ENCODE assay signal across 8 mouse cellular contexts in the genomic region with DNA sequence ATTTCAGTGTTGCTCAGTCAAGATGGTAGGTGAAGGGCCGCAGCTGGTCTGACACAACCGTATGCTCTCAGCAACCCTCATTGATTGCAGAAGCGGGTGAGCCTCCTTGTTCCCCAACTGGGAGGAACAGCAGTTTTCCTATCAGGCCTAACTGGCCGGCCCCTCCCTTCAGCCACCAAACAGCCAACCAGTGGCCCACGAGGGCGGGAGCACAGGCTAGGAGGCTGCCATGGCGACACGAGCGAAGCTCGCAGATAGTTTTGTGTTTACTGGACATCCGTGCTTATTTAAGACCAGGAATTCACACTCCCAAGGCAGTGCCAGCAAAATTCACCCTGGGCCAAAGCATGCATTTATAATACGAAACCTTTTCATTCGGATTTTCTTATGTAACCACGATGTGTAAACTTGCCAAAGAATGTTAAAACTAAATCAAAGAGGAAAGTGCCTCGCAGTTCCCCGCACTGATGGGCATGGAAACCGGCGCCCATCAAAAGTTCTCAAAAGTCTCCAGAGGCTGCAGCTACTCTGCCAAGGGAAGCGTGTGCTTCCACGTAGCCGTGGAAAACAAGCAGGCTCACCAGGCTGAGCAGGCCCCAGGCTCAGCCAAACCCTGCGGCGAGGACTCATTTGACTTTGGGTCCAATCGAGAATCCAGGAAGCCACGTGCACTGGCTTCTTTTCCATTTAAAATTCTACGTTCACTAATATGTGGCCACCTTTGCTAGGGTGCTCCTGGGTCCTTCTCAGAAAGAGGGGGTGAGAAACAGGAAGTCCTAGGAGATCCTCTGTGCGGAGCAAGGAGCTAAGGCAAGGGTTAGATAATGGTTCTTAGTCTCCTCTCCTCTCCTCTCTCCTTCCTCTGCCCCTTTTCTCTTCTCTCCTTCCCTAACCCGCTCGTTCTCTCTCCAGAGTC. TPM values are rescaled to one million over a fixed set of nuclear protein-coding genes. Genes with fewer than 3 reads are reported as not detected.
DNase-seq lines count a peak whose midpoint lies in the region; ATAC-seq and TF ChIP-seq lines count a peak whose summit lies in the region.

No protein-coding gene starts in this region.

- ATAC-seq in forebrain, embryonic 15.5 days (replicated peaks), result peak; percentile 96
- ATAC-seq in liver, embryonic 15.5 days (ENCODE audit: insufficient read depth), result peak; percentile 68
- peak; percentile 94 for ATAC-seq in neural tube, embryonic 11.5 days (ENCODE audit: insufficient read depth, low FRiP score, low TSS enrichment)
- peak; percentile 86 for ATAC-seq in stomach, embryonic 15.5 days (ENCODE audit: insufficient read depth, low FRiP score, low read depth)

- no peaks in the 10 kb centered on the region for H3K9me3 ChIP-seq in forebrain, embryonic 15.5 days
- no peaks in the 10 kb centered on the region for H3K9me3 ChIP-seq in liver, embryonic 15.5 days (replicated peaks)
- H3K9me3 ChIP-seq in neural tube, embryonic 11.5 days (ENCODE audit: control insufficient read depth, low read length), result no peaks in the 10 kb centered on the region
- no peaks in the 10 kb centered on the region for H3K9me3 ChIP-seq in stomach, embryonic 15.5 days

- no peaks in the 10 kb centered on the region for H3K36me3 ChIP-seq in forebrain, embryonic 15.5 days
- no peaks in the 10 kb centered on the region for H3K36me3 ChIP-seq in liver, embryonic 15.5 days (replicated peaks)
- no peaks in the 10 kb centered on the region for H3K36me3 ChIP-seq in neural tube, embryonic 11.5 days (ENCODE audit: control insufficient read depth, insufficient read depth, low read length)
- H3K36me3 ChIP-seq in stomach, embryonic 15.5 days, result no peaks in the 10 kb centered on the region

- H3K27me3 ChIP-seq in cerebellum, adult 2 months (ENCODE audit: control insufficient read depth, insufficient read depth, low read length), result no peaks in the 10 kb centered on the region
- no peaks in the 10 kb centered on the region for H3K27me3 ChIP-seq in forebrain, embryonic 15.5 days
- no peaks in the 10 kb centered on the region for H3K27me3 ChIP-seq in liver, embryonic 15.5 days
- no peaks in the 10 kb centered on the region for H3K27me3 ChIP-seq in neural tube, embryonic 11.5 days (ENCODE audit: control insufficient read depth, insufficient read depth, low read length)
- H3K27me3 ChIP-seq in stomach, embryonic 15.5 days (replicated peaks), result no peaks in the 10 kb centered on the region

- H3K27ac ChIP-seq in cerebellum, adult 2 months (ENCODE audit: insufficient read depth, low read length), result no peak overlapping the region
- no peak overlapping the region; the same call in 1 of the 2 replicates for H3K27ac ChIP-seq in forebrain, embryonic 15.5 days (replicated peaks)
- peak overlapping the region; percentile 66 for H3K27ac ChIP-seq in liver, embryonic 15.5 days (replicated peaks)
- H3K27ac ChIP-seq in neural tube, embryonic 11.5 days (ENCODE audit: low read depth, low read length), result no peak overlapping the region
- peak overlapping the region; percentile 64 for H3K27ac ChIP-seq in stomach, embryonic 15.5 days

- H3K4me1 ChIP-seq in cerebellum, adult 2 months (ENCODE audit: control insufficient read depth, insufficient read depth, low read length), result no peaks in the 10 kb centered on the region
- H3K4me1 ChIP-seq in forebrain, embryonic 15.5 days, result peaks cover 17% of the 10 kb centered on the region
- peaks cover 39% of the 10 kb centered on the region for H3K4me1 ChIP-seq in liver, embryonic 15.5 days (replicated peaks)
- H3K4me1 ChIP-seq in neural tube, embryonic 11.5 days (ENCODE audit: control insufficient read depth, insufficient read depth, low read length), result peaks cover 4% of the 10 kb centered on the region
- peaks cover 27% of the 10 kb centered on the region for H3K4me1 ChIP-seq in stomach, embryonic 15.5 days

- peak overlapping the region; percentile 58 for H3K4me2 ChIP-seq in forebrain, embryonic 15.5 days (replicated peaks)
- peak overlapping the region; percentile 72 for H3K4me2 ChIP-seq in liver, embryonic 15.5 days
- peak overlapping the region; percentile 51 for H3K4me2 ChIP-seq in neural tube, embryonic 11.5 days (ENCODE audit: low read depth)
- H3K4me2 ChIP-seq in stomach, embryonic 15.5 days, result peak overlapping the region; percentile 59

- peak; percentile 80 for DNase-seq in MEL-GATA-1-ER (ENCODE audit: extremely low read depth, low read depth)
- DNase-seq in cerebellum, adult 2 months, result peak; percentile 59 to 68
- peak; percentile 79 to 80 for DNase-seq in heart, postnatal 14 days
- peak; percentile 63 for DNase-seq in large intestine, adult 2 months (ENCODE audit: low read depth, low spot score)
- DNase-seq in neural tube, embryonic 11.5 days (ENCODE audit: low spot score), result peak; percentile 88

- H3K9ac ChIP-seq in forebrain, embryonic 15.5 days (replicated peaks), result peak overlapping the region; percentile 34
- H3K9ac ChIP-seq in liver, embryonic 15.5 days, result peak overlapping the region; percentile 15; the same call in 1 of the 2 replicates
- 0 out of 2 replicates have a peak overlapping the region, but pooled peaks have one; percentile 27 for H3K9ac ChIP-seq in neural tube, embryonic 11.5 days (ENCODE audit: low read length)
- H3K9ac ChIP-seq in stomach, embryonic 15.5 days, result no peak overlapping the region

- no peak for TF ChIP-seq CTCF in cerebellum, adult 2 months (IDR thresholded peaks at IDR 0.05; ENCODE audit: borderline replicate concordance, insufficient read depth, low read depth, low read length)

- no peak for TF ChIP-seq POLR2A in cerebellum, adult 2 months (IDR thresholded peaks at IDR 0.05; ENCODE audit: borderline replicate concordance, insufficient read depth, low read length)

- intact Hi-C loops in heart, postnatal 14 days (cut with DNase I), result loop anchor here (5.0 kb wide), 2 partner anchors 57 to 138 kb away; a partner anchor contains a TSS

- 10% methylated on average over 29 of the region's 29 CpGs for WGBS in cerebellum, adult 2 months
- WGBS in forebrain, embryonic 15.5 days, result 7% methylated on average over 29 of the region's 29 CpGs
- 16% methylated on average over 29 of the region's 29 CpGs for WGBS in large intestine, adult 2 months
- WGBS in liver, embryonic 15.5 days (ENCODE audit: insufficient replicate concordance), result 9% methylated on average over 29 of the region's 29 CpGs
- 10% methylated on average over 29 of the region's 29 CpGs for WGBS in neural tube, embryonic 11.5 days
- 10% methylated on average over 29 of the region's 29 CpGs for WGBS in stomach, embryonic 15.5 days

- H3K4me3 ChIP-seq in cerebellum, adult 2 months (replicated peaks; ENCODE audit: insufficient read depth, low read depth, low read length), result peak overlapping the region; percentile 66
- peak overlapping the region; percentile 40 for H3K4me3 ChIP-seq in forebrain, embryonic 15.5 days
- peak overlapping the region; percentile 42 for H3K4me3 ChIP-seq in liver, embryonic 15.5 days (replicated peaks)
- H3K4me3 ChIP-seq in neural tube, embryonic 11.5 days (ENCODE audit: low read depth, low read length), result peak overlapping the region; percentile 23
- peak overlapping the region; percentile 32 for H3K4me3 ChIP-seq in stomach, embryonic 15.5 days (replicated peaks)

RNA-seq across cellular contexts. Expression of a gene that starts 51.7 kb away (rescaled TPM):
- polyA plus RNA-seq in cerebellum, adult 2 months (2012; rRNA removed), result not detected in 2 replicates
- 0.22 TPM in 1 of 2 replicates, not detected in the other for polyA plus RNA-seq in forebrain, embryonic 15.5 days (2015; fragmentation: Nextera tagmentation; extraction: Ambion mirVana)
- not detected for total RNA-seq in heart, postnatal 14 days (2021)
- not detected in 2 replicates for polyA plus RNA-seq in large intestine, adult 2 months (2012; rRNA removed)
- 0.10 TPM in 1 of 2 replicates, not detected in the other for polyA plus RNA-seq in liver, embryonic 15.5 days (2015; fragmentation: Nextera tagmentation; extraction: Ambion mirVana)
- polyA plus RNA-seq in neural tube, embryonic 11.5 days (2014; fragmentation: Nextera tagmentation; extraction: Ambion mirVana), result 0.42 and 0.50 TPM in 2 replicates
- 0.39 and 0.73 TPM in 2 replicates for polyA plus RNA-seq in stomach, embryonic 15.5 days (2015; fragmentation: Nextera tagmentation; extraction: Ambion mirVana)

RNA-seq across cellular contexts. Expression of a gene that starts 57.2 kb away (rescaled TPM):
- 8.5 and 9.5 TPM in 2 replicates for polyA plus RNA-seq in cerebellum, adult 2 months (2012; rRNA removed)
- 5.6 and 7.2 TPM in 2 replicates for polyA plus RNA-seq in forebrain, embryonic 15.5 days (2015; fragmentation: Nextera tagmentation; extraction: Ambion mirVana)
- 1 to 10 TPM; 1.1 to 1.8 TPM for total RNA-seq in heart, postnatal 14 days (2021)
- polyA plus RNA-seq in large intestine, adult 2 months (2012; rRNA removed), result 6.7 and 18.2 TPM in 2 replicates
- polyA plus RNA-seq in liver, embryonic 15.5 days (2015; fragmentation: Nextera tagmentation; extraction: Ambion mirVana), result 8.5 and 9.7 TPM in 2 replicates
- polyA plus RNA-seq in neural tube, embryonic 11.5 days (2014; fragmentation: Nextera tagmentation; extraction: Ambion mirVana), result 9.1 and 9.3 TPM in 2 replicates
- polyA plus RNA-seq in stomach, embryonic 15.5 days (2015; fragmentation: Nextera tagmentation; extraction: Ambion mirVana), result 29.5 and 32.1 TPM in 2 replicates

Comparison
In these comparisons a context has a peak if more than half of its experiments do, and no peak if none do; other contexts are left out.
1. H3K27ac ChIP-seq: peak in liver, embryonic 15.5 days (single experiment) and stomach, embryonic 15.5 days (single experiment); none in cerebellum, adult 2 months (single experiment), forebrain, embryonic 15.5 days (single experiment) and neural tube, embryonic 11.5 days (single experiment).
2. Peak in every context shown above with its lines, with median percentiles within 50 percentile points of each other: DNase-seq, H3K4me3 ChIP-seq, ATAC-seq and H3K4me2 ChIP-seq.